Comparison of ENCODE assay signal across 13 mouse cellular contexts in the genomic region with DNA sequence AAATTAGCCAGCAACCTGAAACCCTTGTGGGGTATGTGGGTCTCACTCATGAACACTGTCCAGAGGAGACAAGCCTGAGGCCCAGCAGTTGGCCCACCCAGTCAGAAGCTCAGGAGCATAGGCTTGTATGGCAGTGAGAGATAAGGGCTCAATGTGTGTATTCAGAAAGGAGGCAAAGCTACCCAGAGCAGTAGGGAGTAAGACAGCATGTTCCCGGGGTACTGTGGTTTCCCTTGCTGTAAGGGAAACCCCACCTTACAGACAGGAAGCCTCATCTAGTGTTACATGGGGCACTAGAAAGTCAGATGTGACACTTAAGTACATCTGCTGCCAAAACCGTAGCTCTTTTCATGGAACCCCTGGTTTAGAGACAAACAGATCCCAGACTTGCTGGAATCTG.
A peak's percentile ranks its signal among the peaks of the same experiment; 100 is the strongest.
DNase-seq lines count a peak whose midpoint lies in the region; ATAC-seq and TF ChIP-seq lines count a peak whose summit lies in the region.
"Had no signal": no experiment of that assay in that cellular context is flagged by ENCODE, and none has a peak within 500 bp of the region (broad histone marks: within the 10 kb centered on the region; RNA-seq: fewer than 3 reads in every experiment).

No protein-coding gene starts in this region.

- peak overlapping the region; percentile 53 for H3K4me2 ChIP-seq in liver, postnatal 0 days (ENCODE audit: low read depth, low read length)
- no peak overlapping the region for H3K4me2 ChIP-seq in forebrain, embryonic 14.5 days (ENCODE audit: low read length)
- H3K4me2 ChIP-seq in kidney, embryonic 14.5 days (replicated peaks; ENCODE audit: low read depth, low read length), result no peak overlapping the region
- H3K4me2 ChIP-seq: forebrain, embryonic 12.5 days; limb, embryonic 12.5 days; midbrain, embryonic 15.5 days had no signal

- no peak for TF ChIP-seq POLR2A in lung, adult 2 months (IDR thresholded peaks at IDR 0.05; ENCODE audit: borderline replicate concordance, extremely low read depth, low read depth, low read length)

- 39% methylated on average over 2 of the region's 2 CpGs for WGBS in lung, adult 2 months
- 39% methylated on average over 2 of the region's 2 CpGs for WGBS in liver, postnatal 0 days (ENCODE audit: insufficient replicate concordance)
- 71% methylated on average over 2 of the region's 2 CpGs for WGBS in forebrain, embryonic 14.5 days
- 41% methylated on average over 2 of the region's 2 CpGs for WGBS in kidney, embryonic 14.5 days

- peak; percentile 65; the same call in 1 of the 2 replicates for TF ChIP-seq EP300 in liver, postnatal 0 days (IDR thresholded peaks at IDR 0.05; ENCODE audit: low read depth)

- H3K4me3 ChIP-seq in lung, adult 2 months (replicated peaks; ENCODE audit: extremely low read depth, low read depth, low read length), result no peak overlapping the region
- H3K4me3 ChIP-seq in erythroblast, embryonic 14.5 days (replicated peaks), result peak overlapping the region; percentile 15
- H3K4me3 ChIP-seq in liver, postnatal 0 days (ENCODE audit: low read depth, low read length), result no peak overlapping the region
- no peak overlapping the region for H3K4me3 ChIP-seq in forebrain, embryonic 14.5 days (ENCODE audit: low read depth, low read length)
- no peak overlapping the region for H3K4me3 ChIP-seq in kidney, embryonic 14.5 days (ENCODE audit: low read length)
- H3K4me3 ChIP-seq: forebrain, embryonic 12.5 days; limb, embryonic 12.5 days; midbrain, embryonic 15.5 days had no signal

- H3K4me1 ChIP-seq in lung, adult 2 months (ENCODE audit: control insufficient read depth, insufficient read depth, low read length), result peaks cover 6% of the 10 kb centered on the region
- H3K4me1 ChIP-seq in erythroblast, embryonic 14.5 days (ENCODE audit: control insufficient read depth), result peaks cover 77% of the 10 kb centered on the region
- peaks cover 54% of the 10 kb centered on the region for H3K4me1 ChIP-seq in liver, postnatal 0 days (ENCODE audit: insufficient read depth)
- H3K4me1 ChIP-seq in forebrain, embryonic 14.5 days (ENCODE audit: control insufficient read depth, insufficient read depth, low read length), result peaks cover 8% of the 10 kb centered on the region
- H3K4me1 ChIP-seq in kidney, embryonic 14.5 days (ENCODE audit: control insufficient read depth, insufficient read depth, low read length), result peaks cover 31% of the 10 kb centered on the region

- H3K36me3 ChIP-seq in erythroblast, embryonic 14.5 days (ENCODE audit: control insufficient read depth), result no peaks in the 10 kb centered on the region
- H3K36me3 ChIP-seq in liver, postnatal 0 days (replicated peaks; ENCODE audit: insufficient read depth, low read length), result no peaks in the 10 kb centered on the region
- no peaks in the 10 kb centered on the region for H3K36me3 ChIP-seq in forebrain, embryonic 14.5 days (ENCODE audit: control insufficient read depth, insufficient read depth, low read length)
- no peaks in the 10 kb centered on the region for H3K36me3 ChIP-seq in kidney, embryonic 14.5 days (ENCODE audit: control insufficient read depth, insufficient read depth, low read length)
- H3K36me3 ChIP-seq: forebrain, embryonic 12.5 days; limb, embryonic 12.5 days; midbrain, embryonic 15.5 days had no signal

- H3K27ac ChIP-seq in liver, postnatal 0 days (ENCODE audit: low read depth), result peak overlapping the region; percentile 69
- H3K27ac ChIP-seq in forebrain, embryonic 14.5 days (ENCODE audit: low read depth, low read length), result no peak overlapping the region
- H3K27ac ChIP-seq in kidney, embryonic 14.5 days (ENCODE audit: low read depth, low read length), result no peak overlapping the region
- H3K27ac ChIP-seq: forebrain, embryonic 12.5 days; limb, embryonic 12.5 days; midbrain, embryonic 15.5 days had no signal

- H3K9ac ChIP-seq in liver, postnatal 0 days (replicated peaks), result peak overlapping the region; percentile 2; the same call in 1 of the 2 replicates
- H3K9ac ChIP-seq in forebrain, embryonic 14.5 days (ENCODE audit: low read length), result no peak overlapping the region
- H3K9ac ChIP-seq in kidney, embryonic 14.5 days (ENCODE audit: low read depth, low read length), result no peak overlapping the region
- H3K9ac ChIP-seq: forebrain, embryonic 12.5 days; limb, embryonic 12.5 days; midbrain, embryonic 15.5 days had no signal

- ATAC-seq in liver, postnatal 0 days, result peak; percentile 84
- ATAC-seq in forebrain, embryonic 14.5 days, result no peak
- no peak for ATAC-seq in kidney, embryonic 14.5 days (ENCODE audit: low FRiP score, low TSS enrichment)
- ATAC-seq: midbrain, embryonic 15.5 days had no signal

- no peaks in the 10 kb centered on the region for H3K27me3 ChIP-seq in erythroblast, embryonic 14.5 days (ENCODE audit: control insufficient read depth)
- H3K27me3 ChIP-seq in liver, postnatal 0 days (ENCODE audit: insufficient read depth, low read length), result no peaks in the 10 kb centered on the region
- no peaks in the 10 kb centered on the region for H3K27me3 ChIP-seq in forebrain, embryonic 14.5 days (replicated peaks; ENCODE audit: control insufficient read depth, insufficient read depth, low read length)
- no peaks in the 10 kb centered on the region for H3K27me3 ChIP-seq in kidney, embryonic 14.5 days (ENCODE audit: control insufficient read depth, insufficient read depth, low read length)

- DNase-seq in lung, postnatal 25 days (ENCODE audit: low spot score), result peak; percentile 32
- DNase-seq in lung, adult 2 months, result no peak
- peak; percentile 31 for DNase-seq in liver, postnatal 0 days
- peak; percentile 71 for DNase-seq in thymus, postnatal 14 days
- DNase-seq in forebrain, embryonic 14.5 days (ENCODE audit: low spot score), result no peak
- no peak for DNase-seq in yolk sac, embryonic 10.5 days (ENCODE audit: low spot score)
- DNase-seq: adrenal gland, adult 8-10 months; kidney, postnatal 10 days had no signal

- TF ChIP-seq CTCF in lung, adult 2 months (IDR thresholded peaks at IDR 0.05; ENCODE audit: insufficient read depth, low read length), result no peak
- TF ChIP-seq CTCF in liver, postnatal 0 days (IDR thresholded peaks at IDR 0.05; ENCODE audit: low read depth), result no peak

- no peaks in the 10 kb centered on the region for H3K9me3 ChIP-seq in erythroblast, embryonic 14.5 days (ENCODE audit: control insufficient read depth, low read length)
- H3K9me3 ChIP-seq in liver, postnatal 0 days (ENCODE audit: low read length), result no peaks in the 10 kb centered on the region
- H3K9me3 ChIP-seq in forebrain, embryonic 14.5 days (replicated peaks; ENCODE audit: control insufficient read depth, low read length), result no peaks in the 10 kb centered on the region
- H3K9me3 ChIP-seq in kidney, embryonic 14.5 days (ENCODE audit: control insufficient read depth, low read length), result no peaks in the 10 kb centered on the region
- H3K9me3 ChIP-seq: forebrain, embryonic 12.5 days; limb, embryonic 12.5 days; midbrain, embryonic 15.5 days had no signal

Comparison
In these comparisons a context has a peak if more than half of its experiments do, and no peak if none do; other contexts are left out.
1. DNase-seq: peak in lung, postnatal 25 days (single experiment), liver, postnatal 0 days (single experiment) and thymus, postnatal 14 days (single experiment); none in lung, adult 2 months (single experiment), forebrain, embryonic 14.5 days (single experiment) and yolk sac, embryonic 10.5 days (single experiment).